Mouse (Mus musculus) cortical plate, adult 2 months (tissue): ENCODE results near the gene Sult1a1. TPM values are rescaled to one million over a fixed set of nuclear protein-coding genes. Genes with fewer than 3 reads are reported as not detected.

Experiments used
- H3K27ac ChIP-seq: fragments of 200-500 bp; 2 replicates; pipeline ENCODE4 v1.5.1; 2012; ENCODE audit warnings: low read length, control low read depth, inconsistent platforms; ENCODE audit not compliant: insufficient read depth
- H3K4me1 ChIP-seq: fragments of 200-500 bp; 2 replicates; pipeline ENCODE4 v1.6.1; 2011; ENCODE audit warnings: low read length; ENCODE audit not compliant: control insufficient read depth, insufficient read depth
- H3K4me3 ChIP-seq: fragments of 200-500 bp; 2 replicates; pipeline ENCODE4 v1.5.1; 2011; ENCODE audit warnings: mild to moderate bottlenecking, low read length, control low read depth; ENCODE audit not compliant: insufficient read depth
- CTCF ChIP-seq: fragments of 200-500 bp; IDR thresholded peaks from 2 replicates; pipeline ENCODE4 v1.5.1; 2011; ENCODE audit warnings: mild to moderate bottlenecking, control low read depth, low read length; ENCODE audit not compliant: insufficient read depth; ENCODE audit errors: extremely low read depth
- POLR2A ChIP-seq: fragments of 200-500 bp; IDR thresholded peaks from 2 replicates; pipeline ENCODE4 v1.6.1; 2011; ENCODE audit warnings: mild to moderate bottlenecking, low read length, control low read depth; ENCODE audit not compliant: insufficient read depth; ENCODE audit errors: extremely low read depth
- polyA plus RNA-seq: library from polyadenylated mRNA; depleted of rRNA; stranded (reverse); fragments of >200 nt; gene quantifications from 2 replicates; pipeline ENCODE4 v1.2.3, GENCODE M21; 2012

Sult1a1 gene
- polyA plus RNA-seq, 1 experiment, result 14.1 TPM

GRCm38 (mm10) chr7:126707442-126708174 is 31.4 kb upstream of the Sult1a1 start, which contains the start of gene Coro1a:
Gene Coro1a, minus strand, starts transcription at chr7:126707787.
- H3K4me3 ChIP-seq, result no peak within 1 kb of the TSS
- H3K27ac ChIP-seq, result no peak within 1 kb of the TSS
- TF ChIP-seq CTCF (no peak), POLR2A (no peak)
- no peaks in the 10 kb centered on the region for H3K4me1 ChIP-seq

GRCm38 (mm10) chr7:126704121-126704980 is 28.1 kb upstream of the Sult1a1 start:
- Histone ChIP-seq H3K27ac (peak overlapping the region; percentile 81), H3K4me3 (peak overlapping the region; percentile 94), H3K4me1 (peaks cover 6% of the 10 kb centered on the region; the same call in 1 of the 2 replicates)
- TF ChIP-seq POLR2A (peak; percentile 97), CTCF (no peak)

GRCm38 (mm10) chr7:126703757-126704077 is 27.5 kb upstream of the Sult1a1 start:
- Histone ChIP-seq H3K27ac (peak overlapping the region; percentile 81; the same call in 1 of the 2 replicates), H3K4me1 (peaks cover 6% of the 10 kb centered on the region; the same call in 1 of the 2 replicates)
- TF ChIP-seq CTCF, result no peak
- no peak for TF ChIP-seq POLR2A

GRCm38 (mm10) chr7:126702861-126703756 is 26.9 kb upstream of the Sult1a1 start:
- Histone ChIP-seq H3K4me3 (peak overlapping the region; percentile 94), H3K4me1 (peaks cover 6% of the 10 kb centered on the region; the same call in 1 of the 2 replicates), H3K27ac (peak overlapping the region; percentile 81)
- TF ChIP-seq POLR2A (no peak; the same call in 1 of the 2 replicates), CTCF (no peak)

More at GRCm38 (mm10) chr7:126703757-126704077, 27.5 kb upstream of the Sult1a1 start:
- peak overlapping the region; percentile 94 for H3K4me3 ChIP-seq

GRCm38 (mm10) chr7:126702358-126702757 is 26.1 kb upstream of the Sult1a1 start:
- TF ChIP-seq CTCF, result no peak
- TF ChIP-seq POLR2A, result no peak
- H3K4me3 ChIP-seq, result peak overlapping the region; percentile 94
- H3K4me1 ChIP-seq, result peaks cover 6% of the 10 kb centered on the region; the same call in 1 of the 2 replicates
- 0 out of 2 replicates have a peak overlapping the region, but pooled peaks have one; percentile 2 for H3K27ac ChIP-seq

- Histone ChIP-seq H3K27ac (0 out of 2 replicates have a peak overlapping the region, but pooled peaks have one; percentile 2), H3K4me3 (peak overlapping the region; percentile 94)
- no peak for TF ChIP-seq CTCF
- no peak for TF ChIP-seq POLR2A
These were observed 25.5 kb upstream of the Sult1a1 start for GRCm38 (mm10) chr7:126701559-126702357.

GRCm38 (mm10) chr7:126701070-126701469 is 24.8 kb upstream of the Sult1a1 start:
- TF ChIP-seq CTCF (peak; percentile 85), POLR2A (peak; percentile 28; the same call in 1 of the 2 replicates)
- Histone ChIP-seq H3K4me3 (peak overlapping the region; percentile 94; the same call in 1 of the 2 replicates), H3K4me1 (peaks cover 10% of the 10 kb centered on the region; the same call in 1 of the 2 replicates), H3K27ac (no peak overlapping the region)

More at GRCm38 (mm10) chr7:126701559-126702357, 25.5 kb upstream of the Sult1a1 start:
- H3K4me1 ChIP-seq, result peaks cover 8% of the 10 kb centered on the region; the same call in 1 of the 2 replicates

GRCm38 (mm10) chr7:126700063-126701015 is 24.1 kb upstream of the Sult1a1 start:
- peaks cover 10% of the 10 kb centered on the region; the same call in 1 of the 2 replicates for H3K4me1 ChIP-seq

More at GRCm38 (mm10) chr7:126700063-126701015, 24.1 kb upstream of the Sult1a1 start:
- H3K27ac ChIP-seq, result no peak overlapping the region
- peak overlapping the region; percentile 94; the same call in 1 of the 2 replicates for H3K4me3 ChIP-seq
- TF ChIP-seq POLR2A (no peak), CTCF (no peak)
